Mouse (Mus musculus): Measurements from ENCODE around the gene Kif6. TPM values are rescaled to one million over a fixed set of nuclear protein-coding genes. Genes with fewer than 3 reads are reported as not detected.

Gene Kif6
- polyA plus RNA-seq, 1 experiment from 2014 or later, result 2.3 TPM

- H3K9me3 ChIP-seq, result no peaks in the 10 kb centered on the region
- H3K4me1 ChIP-seq (replicated peaks), result no peaks in the 10 kb centered on the region
- H3K4me2 ChIP-seq, result no peak overlapping the region
- H3K36me3 ChIP-seq, result no peaks in the 10 kb centered on the region
- no peak overlapping the region for H3K27ac ChIP-seq (replicated peaks)
- no peak overlapping the region for H3K9ac ChIP-seq
- no peak for ATAC-seq (ENCODE audit: low FRiP score, low read depth)
- H3K4me3 ChIP-seq, result no peak overlapping the region
- H3K27me3 ChIP-seq, result no peaks in the 10 kb centered on the region
Observed at GRCm38 (mm10) chr17:49959021-49959420, 344.1 kb downstream of the Kif6 start.

Other genes with a start within 250 kb of the Kif6 start
- gene Mocs1, start 186.8 kb upstream of the Kif6 start, polyA plus RNA-seq (2015; fragmentation: Nextera tagmentation; extraction: Ambion mirVana), result 3.2 and 5.5 TPM in 2 replicates
- 2.5 and 3.1 TPM in 2 replicates for gene Daam2, start 50.8 kb upstream of the Kif6 start, polyA plus RNA-seq (2015; fragmentation: Nextera tagmentation; extraction: Ambion mirVana)